Mouse (Mus musculus): Measurements from ENCODE around the gene Ccnyl1.

Ccnyl1 gene

GRCm38 (mm10) chr1:64688046-64688445 is 2.2 kb upstream of the Ccnyl1 start:
- ChIA-PET POLR2A (interaction anchor here in 1 of 4 experiments (2.0 kb wide), 1 partner anchor 49 kb away, joined by 5 read pairs; the partner anchor contains the start of gene Fzd5), CTCF (interaction anchor here in 1 of 4 experiments (0.7 kb wide), 1 partner anchor 18 kb away, joined by 5 read pairs; no protein-coding TSS in a partner anchor)

GRCm38 (mm10) chr1:64689561-64690212 is 568 bp upstream of the Ccnyl1 start:
- CTCF ChIA-PET: interaction anchor here in 3 of 4 experiments (0.6 to 2.1 kb wide), 10 partner anchors 16 to 489 kb away, joined by 3 to 7 read pairs (median 4); partner anchors contain the start of genes Mettl21a (in 2 of the 3) and Fzd5 (in 1 of the 3)

GRCm38 (mm10) chr1:64691121-64691551 is 881 bp downstream of the Ccnyl1 start:
- POLR2A ChIA-PET: interaction anchor here (0.6 to 2.6 kb wide), 194 partner anchors 8 to 1955 kb away, joined by 3 to 128 read pairs (median 5); partner anchors contain the start of genes Creb1 (in 3 of the 4), Fzd5 (in 3 of the 4), Klf7 (in 3 of the 4) and Mettl21a (in 3 of the 4)
- CTCF ChIA-PET: interaction anchor here in 3 of 4 experiments (0.5 to 2.1 kb wide), 10 partner anchors 14 to 487 kb away, joined by 3 to 7 read pairs (median 4); partner anchors contain the start of genes Mettl21a (in 2 of the 3) and Fzd5 (in 1 of the 3)

More at GRCm38 (mm10) chr1:64689561-64690212, 568 bp upstream of the Ccnyl1 start:
- POLR2A ChIA-PET: interaction anchor here (0.7 to 2.6 kb wide), 168 partner anchors 9 to 1953 kb away, joined by 3 to 128 read pairs (median 5); partner anchors contain the start of genes Creb1 (in 3 of the 4), Fzd5 (in 3 of the 4), Klf7 (in 3 of the 4) and Mettl21a (in 3 of the 4)

GRCm38 (mm10) chr1:64691581-64691980 is 1.3 kb downstream of the Ccnyl1 start:
- CTCF ChIA-PET: no interaction called here
- POLR2A ChIA-PET: interaction anchor here in 3 of 4 experiments (1.4 to 2.6 kb wide), 20 partner anchors 9 to 495 kb away, joined by 3 to 128 read pairs (median 9); partner anchors contain the start of genes Fzd5 (in 1 of the 3), Idh1 (in 1 of the 3), Mettl21a (in 1 of the 3) and Pikfyve (in 1 of the 3)

- CTCF ChIA-PET: interaction anchor here in 1 of 4 experiments (0.8 kb wide), 1 partner anchor 10 kb away, joined by 3 read pairs; no protein-coding TSS in a partner anchor
- POLR2A ChIA-PET: interaction anchor here in 2 of 4 experiments (0.8 to 1.5 kb wide), 3 partner anchors 10 to 262 kb away, joined by 3 read pairs; partner anchors contain the start of gene Plekhm3 (in 1 of the 2)
Measured at GRCm38 (mm10) chr1:64695156-64695555, 4.9 kb downstream of the Ccnyl1 start.

- ChIA-PET POLR2A (interaction anchor here in 2 of 4 experiments (0.6 to 5.4 kb wide), 6 partner anchors 8 to 81 kb away, joined by 3 to 38 read pairs (median 4); partner anchors contain the start of gene Ccnyl1 (in 2 of the 2)), CTCF (no interaction called here)
Measured at GRCm38 (mm10) chr1:64701780-64702179, 11.5 kb downstream of the Ccnyl1 start.

GRCm38 (mm10) chr1:64705230-64705629 is 15.0 kb downstream of the Ccnyl1 start:
- ChIA-PET CTCF (interaction anchor here (0.5 to 1.9 kb wide), 40 partner anchors 11 to 473 kb away, joined by 3 to 18 read pairs (median 4); partner anchors contain the start of genes Ccnyl1 (in 2 of the 4), Fzd5 (in 2 of the 4), Mettl21a (in 2 of the 4) and Plekhm3 (in 1 of the 4)), POLR2A (interaction anchor here (0.6 to 2.3 kb wide), 20 partner anchors 9 to 1599 kb away, joined by 3 to 32 read pairs (median 3); partner anchors contain the start of genes Ccnyl1 (in 3 of the 4), Mettl21a (in 3 of the 4), Fzd5 (in 1 of the 4) and Plekhm3 (in 1 of the 4))

GRCm38 (mm10) chr1:64706610-64707009 is 16.4 kb downstream of the Ccnyl1 start:
- ChIA-PET CTCF (interaction anchor here in 1 of 4 experiments (1.9 kb wide), 1 partner anchor 88 kb away, joined by 10 read pairs; no protein-coding TSS in a partner anchor), POLR2A (interaction anchor here in 3 of 4 experiments (1.0 to 2.0 kb wide), 3 partner anchors 16 kb away, joined by 4 to 16 read pairs (median 4); partner anchors contain the start of gene Ccnyl1 (in 3 of the 3))

- ChIA-PET CTCF (interaction anchor here in 1 of 4 experiments (0.5 kb wide), 1 partner anchor 287 kb away, joined by 4 read pairs; no protein-coding TSS in a partner anchor), POLR2A (interaction anchor here in 1 of 4 experiments (2.5 kb wide), 1 partner anchor 20 kb away, joined by 9 read pairs; the partner anchor contains the start of gene Ccnyl1)
Measured at GRCm38 (mm10) chr1:64709891-64710290, 19.6 kb downstream of the Ccnyl1 start.

GRCm38 (mm10) chr1:64712006-64712760 is 21.9 kb downstream of the Ccnyl1 start:
- POLR2A ChIA-PET: interaction anchor here in 2 of 4 experiments (0.6 to 1.1 kb wide), 3 partner anchors 9 to 288 kb away, joined by 3 to 5 read pairs (median 3); partner anchors contain the start of gene Ccnyl1 (in 1 of the 2)
- CTCF ChIA-PET: no interaction called here

- ChIA-PET CTCF (no interaction called here), POLR2A (interaction anchor here in 2 of 4 experiments (0.5 to 0.8 kb wide), 2 partner anchors 22 to 25 kb away, joined by 3 read pairs; partner anchors contain the start of genes Ccnyl1 (in 1 of the 2) and Fzd5 (in 1 of the 2))
Measured at GRCm38 (mm10) chr1:64715458-64715857, 25.2 kb downstream of the Ccnyl1 start.

GRCm38 (mm10) chr1:64716589-64717304 is 26.5 kb downstream of the Ccnyl1 start:
- CTCF ChIA-PET: interaction anchor here (0.5 to 3.3 kb wide), 16 partner anchors 11 to 370 kb away, joined by 3 to 19 read pairs (median 5); no protein-coding TSS in a partner anchor
- POLR2A ChIA-PET: interaction anchor here (0.5 to 2.2 kb wide), 13 partner anchors 13 to 240 kb away, joined by 3 to 9 read pairs (median 4); partner anchors contain the start of genes Ccnyl1 (in 3 of the 4), Mettl21a (in 1 of the 4) and Plekhm3 (in 1 of the 4)

- POLR2A ChIA-PET: interaction anchor here (0.5 to 2.2 kb wide), 12 partner anchors 12 to 239 kb away, joined by 3 to 9 read pairs (median 4); partner anchors contain the start of genes Ccnyl1 (in 2 of the 4), Fzd5 (in 1 of the 4) and Plekhm3 (in 1 of the 4)
- CTCF ChIA-PET: interaction anchor here (0.6 to 3.3 kb wide), 18 partner anchors 12 to 332 kb away, joined by 3 to 19 read pairs (median 4); no protein-coding TSS in a partner anchor
Measured at GRCm38 (mm10) chr1:64717504-64717903, 27.2 kb downstream of the Ccnyl1 start.

- CTCF ChIA-PET: interaction anchor here in 1 of 4 experiments (1.1 kb wide), 1 partner anchor 197 kb away, joined by 3 read pairs; no protein-coding TSS in a partner anchor
- POLR2A ChIA-PET: interaction anchor here (0.5 to 3.3 kb wide), 15 partner anchors 9 to 175 kb away, joined by 3 to 32 read pairs (median 6); partner anchors contain the start of genes Ccnyl1 (in 3 of the 4) and Fzd5 (in 1 of the 4)
Measured at GRCm38 (mm10) chr1:64721034-64721587, 30.9 kb downstream of the Ccnyl1 start.

GRCm38 (mm10) chr1:64730046-64730445 is 39.8 kb downstream of the Ccnyl1 start:
- POLR2A ChIA-PET: interaction anchor here (0.7 to 12.0 kb wide), 15 partner anchors 8 to 448 kb away, joined by 3 to 128 read pairs (median 3); partner anchors contain the start of genes Ccnyl1 (in 2 of the 4) and Fzd5 (in 1 of the 4)
- CTCF ChIA-PET: interaction anchor here in 2 of 4 experiments (0.6 to 0.7 kb wide), 3 partner anchors 52 to 269 kb away, joined by 3 read pairs; no protein-coding TSS in a partner anchor

Measured in embryonic stem cell, embryonic (primary cell).